Mouse (Mus musculus) stomach, adult 2 months (tissue): Measurements from ENCODE around the gene Cdx4. TPM values are rescaled to one million over a fixed set of nuclear protein-coding genes. Genes with fewer than 3 reads are reported as not detected.

Experiments
- polyA plus RNA-seq: library from polyadenylated mRNA; depleted of rRNA; stranded (reverse); fragments of >200 nt; gene quantifications from 2 replicates; pipeline ENCODE4 v1.2.3, GENCODE M21; 2012; rRNA removed

The Cdx4 gene
- polyA plus RNA-seq: not detected in 2 replicates

DNA sequence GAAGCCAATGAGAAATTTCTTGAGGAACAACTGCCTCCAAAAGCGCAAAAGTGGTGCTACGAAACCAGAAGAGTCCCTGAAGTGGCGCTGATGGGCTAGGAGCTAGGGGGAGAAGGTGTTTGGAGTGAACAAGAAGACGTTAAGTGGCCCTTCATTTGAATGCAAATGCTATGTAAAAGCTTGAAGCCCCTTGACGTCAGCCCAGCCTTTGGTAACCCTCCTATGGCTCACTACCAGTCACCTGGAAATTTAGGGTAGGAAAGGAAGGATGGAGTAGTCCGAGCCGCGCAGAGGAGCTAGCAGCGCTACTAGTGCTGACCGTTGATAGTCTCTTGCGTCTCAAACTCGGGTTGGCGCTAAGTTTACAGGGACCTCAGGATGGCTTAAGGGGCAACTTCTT, at the start of gene Cdx4:
Gene Cdx4, plus strand, starts transcription at position 253 of the 400 bp plus-strand sequence.

DNA sequence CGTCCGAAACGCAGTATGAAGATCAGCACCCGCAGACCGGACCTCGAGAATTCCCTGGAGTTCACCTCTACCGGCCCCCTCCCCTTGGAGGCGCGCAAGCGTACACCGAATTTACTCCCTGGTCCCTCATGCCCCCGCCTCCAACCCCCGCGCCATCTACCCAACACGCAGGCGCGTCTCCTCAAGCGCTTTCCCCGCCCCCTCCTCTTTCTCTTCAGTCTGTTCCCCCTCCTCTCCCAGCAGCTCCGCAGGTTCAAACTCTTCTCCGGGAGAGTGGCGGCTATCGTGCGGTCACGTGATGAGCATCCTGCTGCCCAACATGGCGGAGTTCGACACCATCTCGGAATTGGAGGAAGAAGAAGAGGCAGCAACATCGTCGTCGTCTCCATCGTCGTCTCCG, 35.1 kb downstream of the Cdx4 start, which contains the start of gene Chic1:
Gene Chic1, plus strand, starts transcription at position 190 of the 400 bp plus-strand sequence.

Other genes starting within 250 kb of the Cdx4 start
- gene Nap1l2, start 134.8 kb upstream of the Cdx4 start, polyA plus RNA-seq: 0.02 and 0.05 TPM in 2 replicates
- 0.03 TPM in 2 replicates for gene Chic1, start 35.1 kb downstream of the Cdx4 start, polyA plus RNA-seq
- not detected in 2 replicates for gene Tsx, start 93.1 kb downstream of the Cdx4 start, polyA plus RNA-seq
- gene Gm26992, start 100.6 kb downstream of the Cdx4 start, polyA plus RNA-seq: not detected in 2 replicates